Mouse (Mus musculus) heart, postnatal 0 days (tissue): ENCODE measurements at regions not wholly inside any gene's neighbourhood (a gene's known extent, or its start where the extent isn't known, plus 50 kb on each side); places are given as distances from the start of the nearest gene placed in this dataset.

Experiments used
- ATAC-seq: fragments of 200-750 bp; cut with Nextera tagmentation; 2 replicates; pipeline ENCODE4 v1.8.0; 2017; ENCODE audit warnings: low read depth, moderate number of reproducible peaks, moderate library complexity; ENCODE audit not compliant: insufficient read depth
- DNase-seq: peaks from one replicate; pipeline ENCODE4 v3.0.0-alpha.2; 2016; ENCODE audit warnings: low spot score
- H3K27ac ChIP-seq: fragments of 300-500 bp; sonication (generic); 2 replicates; pipeline ENCODE4 v1.5.1; 2014; ENCODE audit warnings: low read depth, mild to moderate bottlenecking
- H3K27me3 ChIP-seq: fragments of 300-500 bp; sonication (generic); 2 replicates; pipeline ENCODE4 v1.6.1; 2014; ENCODE audit warnings: low read length, mixed read lengths; ENCODE audit not compliant: control insufficient read depth, insufficient read depth
- H3K36me3 ChIP-seq: fragments of 300-500 bp; sonication (generic); replicated peaks from 2 replicates; pipeline ENCODE4 v1.6.1; 2014; ENCODE audit warnings: low read length, mixed read lengths; ENCODE audit not compliant: control insufficient read depth, insufficient read depth
- H3K4me1 ChIP-seq: fragments of 300-500 bp; sonication (generic); 2 replicates; pipeline ENCODE4 v1.6.1; 2014; ENCODE audit warnings: antibody characterized with exemption; ENCODE audit not compliant: control insufficient read depth, insufficient read depth
- H3K4me2 ChIP-seq: fragments of 300-500 bp; sonication (generic); 2 replicates; pipeline ENCODE4 v1.6.1; 2014; ENCODE audit warnings: low read depth, mild to moderate bottlenecking, low read length, moderate library complexity
- H3K4me3 ChIP-seq: fragments of 300-500 bp; sonication (generic); 2 replicates; pipeline ENCODE4 v1.5.1; 2014; ENCODE audit warnings: low read depth, low read length
- H3K9ac ChIP-seq: fragments of 300-500 bp; sonication (generic); replicated peaks from 2 replicates; pipeline ENCODE4 v1.6.1; 2014; ENCODE audit warnings: low read depth, low read length, mixed read lengths
- H3K9me3 ChIP-seq: fragments of 300-500 bp; sonication (generic); replicated peaks from 2 replicates; pipeline ENCODE4 v1.6.1; 2016; ENCODE audit warnings: low read length; ENCODE audit not compliant: control insufficient read depth
- CTCF ChIP-seq: IDR thresholded peaks from 2 replicates; pipeline ENCODE4 v1.5.1; 2016; ENCODE audit warnings: antibody characterized with exemption, control low read depth, low read depth
- EP300 ChIP-seq: IDR thresholded peaks from 2 replicates; pipeline ENCODE4 v1.6.1; 2016; ENCODE audit warnings: antibody characterized with exemption, low read depth
- WGBS: fragments of 180-500 bp; shearing (Covaris S2); extraction: QIAGEN DNeasy Blood & Tissue Kit; methylation state at CpG from one replicate; pipeline ENCODE4 v1.1.7; 2014; 5-methylcytosine and 5-hydroxymethylcytosine counted together

GRCm38 (mm10) chr9:66661596-66661995, 51.9 kb upstream of the Car12 start:
- peaks cover 29% of the 10 kb centered on the region for H3K4me1 ChIP-seq

GRCm38 (mm10) chr9:66662443-66662842, 51.0 kb upstream of the Car12 start:
- DNase-seq (no peak), ATAC-seq (no peak)
- Histone ChIP-seq H3K9ac (no peak overlapping the region), H3K9me3 (no peaks in the 10 kb centered on the region), H3K27ac (no peak overlapping the region), H3K4me2 (no peak overlapping the region), H3K27me3 (no peaks in the 10 kb centered on the region), H3K4me1 (peaks cover 32% of the 10 kb centered on the region), H3K4me3 (no peak overlapping the region), H3K36me3 (no peaks in the 10 kb centered on the region)
- WGBS = 67% methylated on average over 4 of the region's 4 CpGs
- TF ChIP-seq EP300 (no peak), CTCF (no peak)

More at GRCm38 (mm10) chr9:66661596-66661995, 51.9 kb upstream of the Car12 start:
- Histone ChIP-seq H3K27me3 (no peaks in the 10 kb centered on the region), H3K9me3 (no peaks in the 10 kb centered on the region), H3K36me3 (no peaks in the 10 kb centered on the region), H3K4me3 (no peak overlapping the region), H3K9ac (no peak overlapping the region), H3K4me2 (no peak overlapping the region), H3K27ac (no peak overlapping the region)
- TF ChIP-seq CTCF (no peak), EP300 (no peak)
- no peak for DNase-seq
- WGBS = 46% methylated on average over 7 of the region's 7 CpGs
- ATAC-seq = no peak
